Mouse (Mus musculus) embryonic facial prominence, embryonic 15.5 days (tissue): ENCODE measurements around the gene Fat4. TPM values are rescaled to one million over a fixed set of nuclear protein-coding genes. Genes with fewer than 3 reads are reported as not detected.

Experiments used
- ATAC-seq: fragments of 200-750 bp; cut with Nextera tagmentation; 2 replicates; pipeline ENCODE4 v1.8.0; 2017; ENCODE audit warnings: low read depth, moderate TSS enrichment; ENCODE audit not compliant: insufficient number of reproducible peaks, low FRiP score, low TSS enrichment
- H3K27ac ChIP-seq: fragments of 300-500 bp; sonication (generic); replicated peaks from 2 replicates; pipeline ENCODE4 v1.5.1; 2015; ENCODE audit warnings: mild to moderate bottlenecking, inconsistent platforms
- H3K27me3 ChIP-seq: fragments of 300-500 bp; sonication (generic); 2 replicates; pipeline ENCODE4 v1.6.1; 2015; ENCODE audit warnings: inconsistent platforms
- H3K36me3 ChIP-seq: fragments of 300-500 bp; sonication (generic); 2 replicates; pipeline ENCODE4 v1.6.1; 2015; ENCODE audit warnings: mild to moderate bottlenecking, inconsistent platforms
- H3K4me1 ChIP-seq: fragments of 300-500 bp; sonication (generic); 2 replicates; pipeline ENCODE4 v1.6.1; 2015; ENCODE audit warnings: inconsistent platforms
- H3K4me2 ChIP-seq: fragments of 300-500 bp; sonication (generic); replicated peaks from 2 replicates; pipeline ENCODE4 v1.6.1; 2015; ENCODE audit warnings: mild to moderate bottlenecking, inconsistent platforms
- H3K4me3 ChIP-seq: fragments of 300-500 bp; sonication (generic); replicated peaks from 2 replicates; pipeline ENCODE4 v1.5.1; 2015; ENCODE audit warnings: mild to moderate bottlenecking, inconsistent platforms
- H3K9ac ChIP-seq: fragments of 300-500 bp; sonication (generic); 2 replicates; pipeline ENCODE4 v1.6.1; 2015; ENCODE audit warnings: inconsistent platforms
- H3K9me3 ChIP-seq: fragments of 300-500 bp; sonication (generic); replicated peaks from 2 replicates; pipeline ENCODE4 v1.6.1; 2016; ENCODE audit warnings: inconsistent platforms
- WGBS: fragments of 180-500 bp; shearing (Covaris S2); methylation state at CpG from one replicate; pipeline ENCODE4 v1.1.7; 2015; 5-methylcytosine and 5-hydroxymethylcytosine counted together
- polyA plus RNA-seq: library from polyadenylated mRNA; unstranded; fragments of >200 nt; fragmentation: Nextera tagmentation; extraction: Ambion mirVana; gene quantifications from 2 replicates; pipeline ENCODE4 v1.2.1, GENCODE M21; 2015

The Fat4 gene
- polyA plus RNA-seq, 1 experiment from 2014 or later: 9.5 TPM

DNA sequence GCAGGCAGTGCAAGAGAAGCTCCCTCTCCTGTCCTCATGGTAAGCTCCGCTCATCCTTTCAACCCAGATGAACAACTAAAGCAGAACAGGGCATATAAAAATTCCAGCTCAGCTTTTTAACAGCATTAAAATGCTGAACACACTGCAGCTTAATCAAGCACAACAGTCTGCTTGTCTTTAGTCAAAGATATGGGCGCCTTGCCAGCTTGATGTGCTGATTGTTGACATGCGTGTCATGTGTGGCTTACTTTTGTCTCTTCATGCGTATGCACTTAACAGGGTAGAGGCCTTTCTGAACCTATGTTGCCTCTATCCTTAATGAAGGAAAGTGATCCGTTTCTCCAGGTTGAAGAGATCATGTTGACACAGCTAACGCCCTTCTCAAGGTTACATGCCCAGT, 75.6 kb downstream of the Fat4 start:
- Histone ChIP-seq H3K4me1 (no peaks in the 10 kb centered on the region), H3K36me3 (peaks cover 22% of the 10 kb centered on the region), H3K9me3 (no peaks in the 10 kb centered on the region), H3K27ac (no peak overlapping the region), H3K4me2 (no peak overlapping the region), H3K27me3 (no peaks in the 10 kb centered on the region), H3K4me3 (no peak overlapping the region), H3K9ac (no peak overlapping the region)
- no peak for ATAC-seq
- WGBS: 66% methylated on average over 6 of the region's 6 CpGs

DNA sequence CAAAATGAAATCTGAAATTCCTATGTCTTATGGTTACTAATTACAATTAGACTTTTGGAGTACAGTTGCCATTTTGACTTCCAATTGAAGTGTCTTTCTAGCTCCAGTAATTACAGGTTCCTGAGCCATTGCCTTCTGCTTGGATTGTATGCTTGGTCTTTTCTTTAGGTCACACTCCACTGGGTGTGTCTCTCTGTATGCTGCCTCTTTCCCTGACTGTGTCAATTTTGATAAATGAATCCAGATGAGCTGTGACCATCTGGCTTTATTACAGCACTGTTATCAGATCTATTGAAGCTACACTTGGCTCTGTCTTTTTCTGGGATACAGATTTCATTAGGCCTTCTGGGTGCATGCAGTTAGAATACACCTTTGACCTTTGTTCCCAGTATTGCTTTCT, 80.7 kb downstream of the Fat4 start:
- Histone ChIP-seq H3K4me2 (no peak overlapping the region), H3K9ac (no peak overlapping the region), H3K4me3 (no peak overlapping the region), H3K36me3 (peaks cover 25% of the 10 kb centered on the region), H3K9me3 (no peaks in the 10 kb centered on the region), H3K27me3 (no peaks in the 10 kb centered on the region), H3K27ac (no peak overlapping the region), H3K4me1 (no peaks in the 10 kb centered on the region)
- ATAC-seq: no peak

DNA sequence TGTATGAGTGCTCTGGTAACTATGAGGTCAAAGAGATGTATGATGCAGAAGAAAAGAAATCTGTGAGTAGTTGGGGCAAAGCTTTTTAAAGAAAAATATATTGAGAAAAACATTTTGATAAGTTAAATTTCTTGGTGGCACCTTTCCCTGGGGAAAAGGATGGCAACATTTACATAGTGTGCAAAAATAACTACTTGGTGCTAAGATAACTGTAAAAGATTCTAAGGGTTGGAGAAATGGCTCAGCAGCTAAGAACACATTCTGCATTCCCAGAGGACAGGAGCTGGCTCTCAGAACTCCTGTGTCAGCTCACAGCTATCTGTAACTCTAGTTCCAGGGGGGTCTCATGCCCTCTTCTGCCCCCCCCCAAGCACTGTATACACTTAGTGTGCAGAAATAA, 99.6 kb downstream of the Fat4 start:
- no peaks in the 10 kb centered on the region for H3K4me1 ChIP-seq
- H3K9ac ChIP-seq: no peak overlapping the region
- no peak overlapping the region for H3K4me3 ChIP-seq
- ATAC-seq: no peak
- H3K9me3 ChIP-seq: no peaks in the 10 kb centered on the region
- peaks cover 36% of the 10 kb centered on the region for H3K36me3 ChIP-seq
- no peak overlapping the region for H3K27ac ChIP-seq
- H3K4me2 ChIP-seq: no peak overlapping the region
- H3K27me3 ChIP-seq: no peaks in the 10 kb centered on the region

DNA sequence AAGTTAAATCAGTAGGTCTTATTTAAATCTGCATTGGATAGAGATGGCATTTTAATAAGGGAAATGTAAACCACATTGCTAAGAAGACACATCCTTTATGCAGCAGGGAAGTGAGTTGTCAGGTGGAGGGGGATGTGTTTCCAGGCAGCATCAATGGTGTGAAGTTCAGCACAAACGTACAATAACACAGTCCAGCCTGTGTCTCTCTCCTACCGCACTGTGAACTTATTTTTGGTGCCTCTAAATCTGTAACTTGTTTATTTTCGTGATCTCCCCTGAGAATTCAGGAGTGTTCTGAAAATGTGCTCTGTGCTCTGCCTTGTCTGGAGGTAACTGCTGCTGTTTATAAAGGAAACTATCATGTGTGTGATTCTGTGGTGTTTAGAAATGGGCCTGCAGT, 102.4 kb downstream of the Fat4 start:
- Histone ChIP-seq H3K27ac (no peak overlapping the region), H3K36me3 (peaks cover 14% of the 10 kb centered on the region), H3K27me3 (no peaks in the 10 kb centered on the region), H3K9ac (no peak overlapping the region), H3K4me1 (no peaks in the 10 kb centered on the region), H3K4me3 (no peak overlapping the region), H3K4me2 (no peak overlapping the region), H3K9me3 (no peaks in the 10 kb centered on the region)
- 63% methylated on average over 3 of the region's 3 CpGs for WGBS
- no peak for ATAC-seq

DNA sequence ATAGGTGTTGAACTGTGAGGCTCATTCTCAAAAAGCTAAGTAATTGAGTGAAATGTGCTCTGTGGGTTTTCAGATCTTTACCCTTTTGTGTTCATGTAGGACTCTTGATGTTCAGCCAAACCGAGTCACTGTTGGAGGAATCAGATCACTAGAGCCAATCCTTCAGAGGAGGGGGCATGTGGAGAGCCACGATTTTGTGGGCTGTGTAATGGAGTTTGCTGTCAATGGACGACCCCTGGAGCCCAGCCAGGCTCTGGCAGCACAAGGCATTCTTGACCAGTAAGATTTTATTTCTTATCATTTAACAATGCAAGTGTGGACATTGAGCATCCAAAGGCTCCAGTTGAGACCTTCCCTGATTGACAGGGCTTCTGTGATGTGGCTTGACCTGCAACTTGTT, 113.3 kb downstream of the Fat4 start:
- no peak overlapping the region for H3K27ac ChIP-seq
- H3K9ac ChIP-seq: no peak overlapping the region
- 73% methylated on average over 3 of the region's 3 CpGs for WGBS
- no peak overlapping the region for H3K4me3 ChIP-seq
- H3K4me1 ChIP-seq: no peaks in the 10 kb centered on the region
- H3K4me2 ChIP-seq: no peak overlapping the region
- H3K36me3 ChIP-seq: peaks cover 42% of the 10 kb centered on the region
- no peak for ATAC-seq
- no peaks in the 10 kb centered on the region for H3K27me3 ChIP-seq
- H3K9me3 ChIP-seq: no peaks in the 10 kb centered on the region

DNA sequence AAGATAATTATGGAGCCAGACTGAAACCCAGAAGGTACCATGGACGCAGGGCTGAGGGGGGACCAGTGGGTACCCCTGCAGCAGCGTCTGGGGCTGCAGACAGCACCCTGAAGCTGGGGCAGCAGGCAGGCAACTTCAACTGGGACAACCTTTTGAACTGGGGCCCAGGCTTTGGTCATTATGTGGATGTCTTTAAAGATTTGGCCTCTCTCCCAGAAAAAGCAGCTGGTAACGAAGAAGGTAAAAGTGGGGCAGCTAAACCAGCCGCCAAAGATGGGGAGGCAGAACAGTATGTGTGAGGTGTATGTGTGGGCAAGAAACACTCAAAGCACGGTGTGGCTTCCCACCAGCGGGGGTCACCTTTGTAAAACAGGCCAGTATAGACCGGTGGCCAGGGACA, 123.8 kb downstream of the Fat4 start:
- H3K27ac ChIP-seq: no peak overlapping the region
- no peak overlapping the region for H3K4me2 ChIP-seq
- H3K9ac ChIP-seq: no peak overlapping the region
- peaks cover 42% of the 10 kb centered on the region for H3K36me3 ChIP-seq
- WGBS: 78% methylated on average over 7 of the region's 7 CpGs
- H3K9me3 ChIP-seq: no peaks in the 10 kb centered on the region
- no peaks in the 10 kb centered on the region for H3K4me1 ChIP-seq
- no peak for ATAC-seq
- no peaks in the 10 kb centered on the region for H3K27me3 ChIP-seq
- no peak overlapping the region for H3K4me3 ChIP-seq

DNA sequence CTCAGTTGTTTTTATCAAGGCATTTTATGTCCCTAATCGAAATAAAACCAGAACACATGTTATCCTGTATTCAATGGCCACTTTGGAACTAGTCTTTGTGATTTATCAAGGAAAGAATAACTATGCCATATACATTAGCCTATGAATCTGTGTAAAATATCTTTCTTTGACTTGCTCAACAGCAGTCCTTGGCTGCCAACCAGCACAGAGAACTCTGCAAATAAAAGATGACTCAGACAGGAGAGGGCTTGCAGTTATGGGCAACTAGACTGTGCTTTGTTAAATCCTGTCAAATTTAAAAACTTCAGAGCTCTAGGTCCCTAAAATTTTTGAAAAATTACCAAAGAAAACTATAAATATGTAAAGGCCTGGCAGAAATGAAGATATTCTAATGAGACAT, 130.9 kb downstream of the Fat4 start:
- H3K4me3 ChIP-seq: no peak overlapping the region
- no peak overlapping the region for H3K27ac ChIP-seq
- no peak for ATAC-seq
- H3K27me3 ChIP-seq: no peaks in the 10 kb centered on the region
- no peak overlapping the region for H3K4me2 ChIP-seq
- H3K36me3 ChIP-seq: no peaks in the 10 kb centered on the region
- H3K9me3 ChIP-seq: no peaks in the 10 kb centered on the region
- WGBS: 69% methylated on average over 1 of the region's 1 CpGs
- no peak overlapping the region for H3K9ac ChIP-seq
- 0 out of 2 replicates have a peak, but pooled peaks cover 3% of the 10 kb centered on the region for H3K4me1 ChIP-seq

DNA sequence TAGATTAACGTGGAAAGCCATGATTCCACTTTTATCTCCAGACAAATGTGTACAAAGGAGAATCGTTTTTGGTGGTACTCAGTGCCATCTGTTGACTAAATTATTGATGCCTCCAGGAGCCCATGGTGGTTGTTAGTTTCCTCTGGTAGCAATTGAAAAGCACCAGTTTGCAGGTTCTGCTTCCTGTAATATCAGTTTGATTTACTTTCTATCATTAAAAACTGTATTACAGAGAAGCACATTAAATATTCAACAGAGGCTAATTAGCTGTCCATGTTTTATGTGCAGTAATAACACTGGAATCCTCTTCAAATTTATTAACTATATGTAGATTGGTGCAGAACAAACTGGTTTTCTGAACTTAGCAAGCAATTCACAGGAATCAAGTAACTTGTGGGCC, 149.4 kb downstream of the Fat4 start:
- H3K27me3 ChIP-seq: no peaks in the 10 kb centered on the region
- no peaks in the 10 kb centered on the region for H3K36me3 ChIP-seq
- WGBS: 56% methylated on average over 2 of the region's 2 CpGs
- no peak overlapping the region for H3K4me2 ChIP-seq
- no peaks in the 10 kb centered on the region for H3K9me3 ChIP-seq
- no peaks in the 10 kb centered on the region for H3K4me1 ChIP-seq
- H3K9ac ChIP-seq: no peak overlapping the region
- no peak for ATAC-seq
- H3K4me3 ChIP-seq: no peak overlapping the region
- H3K27ac ChIP-seq: no peak overlapping the region

DNA sequence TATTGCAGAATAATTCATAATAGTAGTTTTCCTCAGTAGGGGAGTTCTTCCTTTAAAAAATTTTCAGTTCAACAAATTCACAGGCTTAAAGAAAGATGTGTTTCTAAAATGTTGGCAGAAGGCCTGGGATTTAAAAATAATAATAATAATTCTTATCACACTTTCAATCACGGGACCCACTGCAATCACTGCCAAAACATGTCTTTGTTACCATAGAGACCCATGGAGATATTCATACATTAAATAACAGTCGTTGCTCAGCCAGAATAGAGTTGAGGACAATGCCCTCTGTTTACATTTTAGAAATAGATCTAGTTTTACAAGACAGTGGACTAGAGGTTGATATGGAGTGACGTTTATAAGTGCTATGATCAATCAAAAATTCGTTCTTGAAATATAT, 159.7 kb downstream of the Fat4 start:
- Histone ChIP-seq H3K9me3 (no peaks in the 10 kb centered on the region), H3K27me3 (no peaks in the 10 kb centered on the region), H3K4me1 (no peaks in the 10 kb centered on the region), H3K9ac (no peak overlapping the region), H3K36me3 (no peaks in the 10 kb centered on the region), H3K4me2 (no peak overlapping the region), H3K4me3 (no peak overlapping the region), H3K27ac (no peak overlapping the region)
- no peak for ATAC-seq
- 55% methylated on average over 4 of the region's 4 CpGs for WGBS

DNA sequence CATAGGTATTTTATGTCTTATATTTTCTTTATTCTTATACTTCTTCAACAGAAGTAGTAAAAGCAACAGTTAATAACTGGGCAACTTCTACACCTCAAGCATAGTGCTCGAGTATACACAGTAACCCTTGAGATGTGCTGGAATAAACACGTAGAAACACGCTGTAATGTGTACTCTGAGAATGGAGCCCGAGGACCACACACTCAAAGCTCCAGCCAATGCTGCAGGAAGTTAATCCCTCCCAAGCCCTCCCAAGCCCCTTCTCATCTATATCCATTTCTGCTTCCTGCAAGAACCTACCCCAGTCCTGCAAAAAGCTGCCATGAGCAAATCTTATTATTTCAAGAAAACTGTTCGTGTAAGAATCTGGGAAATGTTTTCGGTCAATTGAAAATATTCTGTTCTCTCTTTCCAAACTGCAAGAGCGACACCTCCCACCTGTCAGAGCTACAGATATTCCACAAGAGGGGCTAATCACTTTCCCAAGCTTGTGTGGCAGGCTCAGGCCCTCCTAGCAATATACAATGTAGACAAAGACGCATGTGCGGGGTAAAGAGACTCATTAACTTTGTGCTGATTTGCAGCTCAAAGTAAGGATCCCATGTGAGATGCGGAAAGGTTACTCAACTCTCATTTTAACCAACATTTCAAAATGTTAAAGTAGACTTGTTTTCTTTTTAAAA, 161.0 kb downstream of the Fat4 start:
- H3K36me3 ChIP-seq: no peaks in the 10 kb centered on the region
- H3K27ac ChIP-seq: no peak overlapping the region
- ATAC-seq: no peak
- no peak overlapping the region for H3K4me3 ChIP-seq
- H3K9me3 ChIP-seq: no peaks in the 10 kb centered on the region
- no peaks in the 10 kb centered on the region for H3K27me3 ChIP-seq
- no peaks in the 10 kb centered on the region for H3K4me1 ChIP-seq
- 64% methylated on average over 10 of the region's 10 CpGs for WGBS
- no peak overlapping the region for H3K9ac ChIP-seq
- no peak overlapping the region for H3K4me2 ChIP-seq

DNA sequence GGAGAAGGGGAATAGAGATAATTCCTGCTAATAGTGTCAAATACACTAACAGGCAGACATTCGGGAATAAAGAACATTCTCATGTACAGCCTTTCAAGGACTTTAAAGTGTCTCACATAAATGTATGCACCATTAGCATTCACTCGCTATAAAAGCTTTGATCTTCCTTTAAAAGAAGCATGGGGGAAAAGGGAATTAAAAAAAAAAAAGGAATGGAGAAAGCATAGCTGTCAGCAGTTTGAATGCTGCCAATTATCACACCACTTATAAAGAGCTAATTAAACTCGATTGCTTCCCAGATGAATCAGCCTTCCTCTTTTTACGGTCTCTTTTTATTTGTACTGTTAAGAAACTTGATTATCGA, 161.5 kb downstream of the Fat4 start:
- Histone ChIP-seq H3K36me3 (no peaks in the 10 kb centered on the region), H3K9ac (no peak overlapping the region), H3K4me2 (no peak overlapping the region), H3K27ac (no peak overlapping the region), H3K27me3 (no peaks in the 10 kb centered on the region), H3K4me1 (no peaks in the 10 kb centered on the region), H3K4me3 (no peak overlapping the region), H3K9me3 (no peaks in the 10 kb centered on the region)
- WGBS: 54% methylated on average over 5 of the region's 5 CpGs
- ATAC-seq: no peak

DNA sequence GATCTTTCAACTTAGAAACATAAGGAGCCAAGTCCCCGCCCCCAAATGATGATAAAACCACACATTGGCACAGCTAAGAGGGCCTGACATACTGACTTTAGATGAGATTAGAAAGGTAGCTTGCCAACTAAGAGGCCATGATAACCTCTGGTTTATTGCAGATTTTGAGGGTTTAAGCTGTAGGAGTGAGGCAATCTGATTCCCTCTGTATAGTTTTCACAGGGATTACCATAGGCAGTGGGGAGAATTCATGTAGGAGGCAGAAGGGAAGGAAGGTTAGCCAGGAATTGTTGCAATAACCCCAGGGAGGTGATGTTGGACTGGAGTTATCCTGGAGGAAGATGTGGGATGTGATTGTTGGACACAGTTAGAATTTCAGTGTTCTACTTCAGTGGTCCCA, 163.4 kb downstream of the Fat4 start:
- Histone ChIP-seq H3K9ac (no peak overlapping the region), H3K27me3 (no peaks in the 10 kb centered on the region), H3K9me3 (no peaks in the 10 kb centered on the region), H3K27ac (no peak overlapping the region), H3K4me1 (no peaks in the 10 kb centered on the region), H3K4me2 (no peak overlapping the region), H3K4me3 (no peak overlapping the region), H3K36me3 (no peaks in the 10 kb centered on the region)
- 84% methylated on average over 1 of the region's 1 CpGs for WGBS
- ATAC-seq: no peak
